Mouse (Mus musculus): Measurements from ENCODE around the gene Abhd5. TPM values are rescaled to one million over a fixed set of nuclear protein-coding genes. Genes with fewer than 3 reads are reported as not detected.
"Not testable (repeated sequence)": the region's sequence is repeated elsewhere in the genome, so short reads cannot be mapped to it uniquely, and the experiment has no call there.

Gene Abhd5
- 10 to 100 TPM; 14.7 to 15.4 TPM for polyA plus RNA-seq (2017; shearing (Covaris generic))

DNA sequence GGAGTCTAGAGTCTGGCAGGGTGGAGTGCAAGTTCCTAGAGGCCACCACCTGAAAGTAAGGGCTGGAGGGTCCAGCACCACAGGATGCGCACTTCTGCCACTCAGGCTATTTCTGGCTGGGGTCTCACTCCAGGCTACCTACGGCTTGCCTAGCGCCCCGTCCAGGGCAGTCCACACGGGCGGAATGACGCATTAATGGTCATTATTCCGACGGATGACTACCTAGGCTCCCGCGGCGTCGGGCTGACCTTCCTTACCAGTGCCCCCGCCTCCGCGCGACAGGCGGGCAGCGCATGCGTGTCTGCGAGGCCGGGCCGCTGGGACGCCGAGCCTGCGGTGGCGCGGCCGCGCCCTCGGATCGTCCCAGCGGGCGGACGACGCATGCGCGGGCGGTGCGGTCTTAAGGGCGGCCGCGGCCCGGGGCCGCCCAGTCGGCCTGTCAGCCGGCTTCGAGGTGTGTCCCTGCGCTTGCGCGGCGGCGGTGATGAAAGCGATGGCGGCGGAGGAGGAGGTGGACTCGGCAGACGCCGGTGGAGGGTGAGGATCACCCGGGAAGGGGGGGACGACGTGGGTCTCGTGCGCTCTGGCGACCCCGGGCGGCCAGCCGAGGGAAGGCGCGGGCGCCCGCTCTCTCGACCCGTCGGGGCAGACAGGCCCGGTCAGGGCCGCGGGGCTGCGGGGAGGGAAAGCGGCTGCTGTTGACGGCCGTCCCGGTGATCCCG is at the start of gene Abhd5:
Gene Abhd5, plus strand, starts transcription at position 306 of the 722 bp plus-strand sequence.
- peak; percentile 92 for ATAC-seq

DNA sequence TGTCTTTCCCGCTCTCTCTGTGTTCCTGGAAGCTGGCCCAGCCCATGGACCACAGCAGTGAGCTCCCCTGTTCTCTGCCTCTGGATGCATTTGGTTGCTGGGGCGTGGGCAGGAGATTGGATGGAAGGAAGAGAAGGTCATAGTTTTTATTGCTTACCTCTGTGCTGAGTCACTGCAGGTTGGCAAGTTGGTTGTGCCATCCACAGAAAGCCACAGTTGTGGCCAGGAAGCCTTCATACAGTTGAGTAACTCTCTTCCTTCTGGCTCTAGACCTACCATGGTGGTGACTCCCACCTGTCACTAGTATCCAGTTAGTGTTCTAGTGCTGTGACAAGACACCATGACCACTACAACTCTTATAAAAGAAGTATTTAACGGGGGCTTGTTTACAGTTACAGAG is 46.1 kb upstream of the Abhd5 start:
- ATAC-seq: no peak

GRCm38 (mm10) chr9:122309013-122309980 is 42.1 kb upstream of the Abhd5 start:
- ATAC-seq: no peak

DNA sequence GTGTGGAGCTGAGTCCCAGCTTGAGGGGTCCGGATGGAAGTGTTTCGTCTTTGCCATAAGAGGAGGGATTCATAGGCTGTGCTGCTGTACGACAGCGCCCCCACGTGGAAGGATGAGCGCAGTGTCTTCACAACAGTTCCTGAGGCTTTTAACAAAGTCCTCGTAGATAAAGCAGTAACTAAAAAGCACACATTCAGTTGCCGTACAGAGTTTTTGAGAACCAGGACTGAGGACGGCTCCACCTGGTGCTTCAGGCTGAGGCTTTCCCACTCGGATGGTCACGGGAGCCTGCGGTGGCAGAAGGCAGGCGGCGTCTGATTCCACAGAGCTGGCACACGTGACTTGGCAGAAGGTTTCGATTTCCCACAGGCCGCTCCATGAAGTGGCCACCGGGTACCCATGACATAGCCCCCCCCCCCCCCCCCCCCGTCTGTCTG is 40.8 kb upstream of the Abhd5 start:
- peak; percentile 79 for ATAC-seq

DNA sequence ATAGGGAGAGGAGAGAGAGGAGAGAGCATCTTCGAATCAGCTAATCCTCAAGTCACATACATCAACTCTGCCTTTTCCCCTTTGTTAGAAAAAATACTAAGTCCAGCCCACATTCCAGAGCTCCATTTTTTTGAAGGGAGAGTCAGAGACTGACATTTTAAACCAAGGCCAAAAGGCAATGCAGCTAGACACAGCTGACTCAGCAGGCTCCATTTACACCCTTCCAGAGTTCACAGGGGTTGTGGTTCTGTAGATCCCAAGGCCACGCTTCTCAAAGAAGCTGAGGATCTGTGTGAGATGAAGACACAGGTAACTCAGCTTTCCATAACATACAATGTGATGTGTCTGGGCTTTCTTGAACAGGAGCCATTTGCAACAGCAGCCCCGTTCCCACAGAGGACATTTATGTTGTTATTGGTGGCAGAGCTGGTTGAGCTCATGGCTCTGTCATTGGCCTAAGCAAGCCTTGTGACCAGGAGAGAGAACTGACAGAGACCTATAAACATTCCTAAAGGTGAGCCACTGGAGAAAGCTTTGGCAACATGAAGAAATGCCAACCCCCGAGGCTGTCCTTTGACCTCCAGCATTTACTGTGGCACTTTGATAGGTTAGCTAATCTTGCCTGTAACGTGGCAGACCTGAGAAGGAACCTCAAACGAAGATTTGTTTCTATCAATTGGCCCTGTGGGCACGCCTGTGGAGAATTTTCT is 40.2 kb upstream of the Abhd5 start:
- ATAC-seq: no peak

DNA sequence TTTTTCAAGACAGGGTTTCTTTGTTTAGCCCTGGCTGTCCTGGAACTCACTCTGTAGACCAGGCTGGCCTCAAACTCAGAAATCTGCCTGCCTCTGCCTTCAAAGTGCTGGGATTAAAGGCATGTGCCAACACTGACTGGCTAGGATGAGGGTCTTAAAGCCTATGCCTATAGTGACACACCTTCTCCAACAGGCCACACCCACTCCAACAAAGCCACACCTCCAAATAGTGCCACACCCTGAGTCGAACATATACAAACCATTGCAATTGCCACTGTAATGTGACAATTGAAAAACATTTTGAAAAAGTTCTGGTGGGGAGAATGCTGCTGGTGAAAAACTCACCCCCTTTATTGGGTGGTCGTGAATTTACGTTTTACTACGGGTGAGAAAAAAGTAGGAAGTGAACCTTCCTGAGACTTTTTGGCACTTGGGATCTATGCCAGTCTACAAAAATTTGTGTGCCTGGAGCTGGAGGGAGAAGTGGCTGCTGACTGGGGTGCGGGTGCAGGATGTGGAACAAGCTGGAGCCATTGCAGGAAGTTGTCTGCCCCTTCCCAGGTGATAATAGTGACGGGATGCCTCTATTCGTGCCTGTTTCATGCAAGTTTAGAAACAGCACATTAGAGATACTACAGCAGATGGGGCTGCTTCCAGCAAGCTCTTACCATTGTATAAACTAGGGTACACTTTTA is 39.0 kb upstream of the Abhd5 start:
- ATAC-seq: no peak

DNA sequence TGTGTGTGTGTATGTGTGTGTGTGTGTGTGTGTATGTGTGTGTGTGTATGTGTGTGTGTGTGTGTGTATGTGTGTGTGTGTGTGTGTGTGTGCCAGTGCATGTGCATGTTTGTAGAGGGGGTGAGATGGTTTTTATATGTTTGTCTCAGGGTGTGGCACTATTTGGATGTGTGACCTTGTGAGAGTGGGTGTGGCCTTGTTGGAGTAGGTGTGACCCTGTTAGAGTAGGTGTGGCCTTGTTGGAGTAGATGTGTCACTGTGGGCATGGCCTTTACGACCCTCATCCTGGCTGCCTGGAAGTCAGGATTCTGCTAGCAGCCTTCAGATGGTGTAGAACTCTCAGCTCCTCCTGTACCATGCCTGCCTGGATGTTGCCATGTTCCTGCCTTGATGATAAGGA is 38.3 kb upstream of the Abhd5 start:
- ATAC-seq: not testable (repeated sequence)

DNA sequence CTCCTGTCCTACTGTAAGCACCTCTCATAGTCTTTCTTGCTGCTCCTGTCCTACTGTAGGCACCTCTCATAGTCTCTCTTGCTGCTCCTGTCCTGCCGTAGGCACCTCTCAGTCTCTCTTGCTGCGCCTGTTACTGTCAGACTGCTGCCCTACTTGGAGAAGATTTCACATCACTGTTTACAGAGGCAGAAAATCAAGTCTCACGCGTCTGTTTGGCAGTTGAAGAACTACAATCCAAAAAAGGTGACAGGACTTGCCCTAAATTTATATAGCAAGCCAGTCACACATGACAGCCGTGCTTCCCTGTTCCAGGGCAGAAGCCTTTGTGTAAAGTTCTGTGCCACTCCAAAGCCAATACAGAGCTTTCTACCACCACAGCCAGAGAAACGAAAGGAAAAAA is 37.0 kb upstream of the Abhd5 start:
- no peak for ATAC-seq

DNA sequence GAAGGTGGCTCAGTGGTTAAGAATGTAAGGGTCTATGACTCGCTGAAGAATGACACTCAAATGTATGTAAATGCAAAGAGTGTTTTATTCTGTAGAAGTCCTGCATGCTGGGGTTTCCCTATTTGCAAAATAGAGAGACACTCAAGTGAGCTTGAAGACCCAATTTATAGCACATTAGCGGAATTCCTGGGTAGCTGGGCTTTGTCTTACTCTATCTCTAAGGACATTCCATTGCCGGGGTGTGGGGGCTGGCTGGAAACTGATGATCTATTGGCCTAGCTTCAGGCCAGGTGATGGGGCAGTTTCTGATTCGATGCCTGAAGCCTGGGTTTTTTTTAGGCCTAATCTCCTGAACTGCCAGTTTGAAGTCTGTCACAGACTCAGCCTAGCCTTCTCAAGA is 36.5 kb upstream of the Abhd5 start:
- ATAC-seq: no peak

DNA sequence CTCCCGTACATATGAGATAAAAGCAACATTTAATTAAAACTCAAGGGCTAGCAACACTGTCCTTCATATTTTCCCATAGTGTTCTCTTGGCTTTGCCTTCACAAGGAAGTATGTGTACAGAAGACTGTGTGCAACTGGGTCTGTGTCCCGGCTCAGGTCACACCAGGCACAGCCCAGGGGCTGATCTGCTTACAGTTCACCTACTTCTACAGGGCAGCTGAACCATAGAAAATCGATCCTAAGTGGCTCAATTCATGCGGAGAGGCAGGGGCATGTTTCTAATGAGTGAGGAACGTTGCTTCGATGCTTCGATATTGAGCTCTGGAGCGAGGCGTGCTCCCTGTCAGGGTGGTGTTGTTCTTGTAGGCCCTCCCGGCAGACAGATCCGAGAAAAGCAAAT is 35.9 kb upstream of the Abhd5 start:
- no peak for ATAC-seq

GRCm38 (mm10) chr9:122316562-122316961 is 34.8 kb upstream of the Abhd5 start:
- ATAC-seq: no peak

DNA sequence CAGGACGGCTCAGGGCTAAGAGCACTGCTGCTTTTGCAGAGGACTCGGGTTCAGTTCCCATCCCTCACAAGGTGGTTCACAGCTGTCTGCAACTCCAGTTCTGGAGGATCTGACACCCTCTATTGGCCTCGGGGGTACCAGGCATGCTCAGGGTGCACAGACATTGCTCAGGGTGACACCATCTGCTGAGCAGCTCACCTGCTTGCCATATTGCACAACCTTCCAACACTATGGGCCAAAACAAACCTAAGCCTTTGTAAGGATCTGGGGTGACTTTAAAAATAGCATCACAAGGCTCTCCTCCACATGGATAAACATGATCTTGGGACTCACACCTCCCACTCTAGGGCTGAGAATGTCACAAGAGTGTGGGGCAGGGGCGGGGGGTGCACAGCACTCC is 30.8 kb upstream of the Abhd5 start:
- no peak for ATAC-seq

DNA sequence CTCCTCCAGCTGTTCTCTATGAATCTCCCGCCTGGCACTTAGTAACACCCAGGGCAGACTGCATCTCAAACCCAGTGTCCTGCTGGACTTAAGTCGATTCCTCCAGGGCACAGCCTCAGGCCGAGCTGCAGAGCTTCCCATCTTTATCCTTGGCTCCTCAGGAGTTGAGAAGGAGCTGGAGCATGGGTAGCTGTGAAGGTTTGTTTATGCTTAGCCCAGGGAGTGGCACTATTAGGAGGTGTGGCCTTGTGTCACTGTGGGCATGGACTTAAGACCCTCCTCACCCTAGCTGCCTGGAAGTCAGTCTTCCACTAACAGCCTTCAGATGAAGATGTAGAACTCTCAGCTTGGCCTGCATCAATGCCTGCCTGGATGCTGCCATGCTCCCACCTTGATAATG is 29.1 kb upstream of the Abhd5 start:
- no peak for ATAC-seq

GRCm38 (mm10) chr9:122325996-122326395 is 25.4 kb upstream of the Abhd5 start:
- ATAC-seq: no peak

DNA sequence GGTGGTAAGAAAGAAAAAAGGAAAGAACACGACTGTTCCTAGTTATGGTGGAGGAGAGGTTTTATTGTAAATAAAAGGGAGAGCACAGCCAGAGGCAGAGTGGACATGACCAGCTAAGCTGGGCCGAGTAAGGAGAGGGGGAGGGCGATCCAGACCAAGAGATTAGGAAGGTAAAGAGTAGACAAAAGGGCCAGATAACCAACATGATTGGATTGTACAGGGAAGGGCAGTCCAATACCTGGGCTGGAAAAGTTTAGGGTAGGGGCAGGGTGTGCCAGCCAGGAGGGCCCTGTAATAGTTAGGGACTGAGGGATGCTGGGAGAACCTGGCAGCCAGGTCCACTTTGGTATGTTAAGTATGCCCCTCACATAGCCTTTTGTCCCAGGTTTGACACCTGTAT is 23.2 kb upstream of the Abhd5 start:
- ATAC-seq: no peak

GRCm38 (mm10) chr9:122336677-122337076 is 14.7 kb upstream of the Abhd5 start:
- ATAC-seq: no peak

DNA sequence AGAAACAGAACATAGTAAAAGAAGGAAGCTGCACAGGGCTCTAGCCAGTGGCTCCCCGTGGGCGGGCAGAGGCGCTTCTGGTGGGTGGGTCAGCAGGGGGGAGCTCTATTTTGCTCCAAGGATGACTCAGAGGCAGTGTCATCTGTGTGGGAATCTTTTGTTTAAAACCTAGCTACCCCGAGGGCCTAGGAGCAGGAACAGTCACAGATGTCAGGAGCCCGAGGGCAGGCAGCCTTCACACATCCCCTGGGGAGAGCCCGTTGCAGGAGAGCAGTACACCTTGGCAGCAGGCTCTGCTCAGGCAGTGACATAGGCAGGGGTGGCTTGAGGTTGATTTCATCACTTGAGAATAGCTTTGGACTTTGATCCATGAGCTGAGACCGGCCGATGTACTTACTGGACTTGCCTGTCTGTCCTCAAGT is 13.9 kb upstream of the Abhd5 start:
- no peak for ATAC-seq

DNA sequence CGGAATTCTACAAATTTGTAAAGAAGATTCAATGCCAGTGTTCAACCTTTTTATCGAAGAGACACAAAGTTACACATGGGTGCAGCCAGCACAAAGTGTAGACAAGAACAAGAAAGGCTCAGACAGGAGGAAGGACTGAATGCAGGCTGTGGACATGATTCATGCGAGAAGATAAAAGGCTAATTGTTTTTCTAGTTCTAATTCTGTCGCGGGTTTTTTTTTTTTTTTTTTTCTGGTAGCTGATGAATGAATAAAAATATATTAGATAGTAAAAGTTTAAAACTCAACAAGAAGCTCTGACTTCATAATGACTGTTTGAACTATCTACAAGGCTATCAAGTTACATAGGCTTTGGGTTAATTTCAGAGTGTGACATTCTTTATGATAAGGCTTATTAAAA is 11.4 kb upstream of the Abhd5 start:
- no peak for ATAC-seq

GRCm38 (mm10) chr9:122343399-122343798 is 8.0 kb upstream of the Abhd5 start:
- no peak for ATAC-seq

GRCm38 (mm10) chr9:122344560-122344959 is 6.8 kb upstream of the Abhd5 start:
- no peak for ATAC-seq

- ATAC-seq: no peak
Measured at GRCm38 (mm10) chr9:122345291-122345690, 6.1 kb upstream of the Abhd5 start.

- no peak for ATAC-seq
Measured at GRCm38 (mm10) chr9:122346059-122346458, 5.3 kb upstream of the Abhd5 start.

Measured in activated CD4-positive, CD25-positive, alpha-beta regulatory T cell, adult 4 months (primary cell).